Comparison of ENCODE assay signal across 32 mouse cellular contexts in genomic region chr16:5063472-5063871, GRCm38 (mm10). TPM values are rescaled to one million over a fixed set of nuclear protein-coding genes. Genes with fewer than 3 reads are reported as not detected.
"Had no signal": no experiment of that assay in that cellular context is flagged by ENCODE, and none has a peak within 500 bp of the region (broad histone marks: within the 10 kb centered on the region; RNA-seq: fewer than 3 reads in every experiment).

No protein-coding gene starts in this region.

- DNase-seq: gastrocnemius, postnatal 14 days; gastrocnemius, postnatal 36 days; heart, adult 18-20 months; heart, postnatal 10 days; heart, postnatal 4 days; kidney, adult 18-20 months; kidney, adult 8-10 months; kidney, postnatal 10 days; kidney, postnatal 25 days; kidney, postnatal 4 days; liver; liver, embryonic 13.5 days had no signal

- H3K4me3 ChIP-seq: heart, embryonic 10.5 days; heart, embryonic 12.5 days; hindbrain, embryonic 13.5 days; hindbrain, embryonic 15.5 days; intestine, embryonic 15.5 days; layer of hippocampus, adult 2 months; left cerebral cortex, adult 2 months; limb, embryonic 10.5 days; limb, embryonic 12.5 days; liver, embryonic 13.5 days; liver, embryonic 15.5 days had no signal

- H3K9me3 ChIP-seq: heart, embryonic 10.5 days; heart, embryonic 12.5 days; hindbrain, embryonic 13.5 days; hindbrain, embryonic 15.5 days; intestine, embryonic 15.5 days; limb, embryonic 10.5 days; limb, embryonic 12.5 days; liver, embryonic 13.5 days; liver, embryonic 15.5 days had no signal

- H3K27me3 ChIP-seq: heart, embryonic 12.5 days; hindbrain, embryonic 13.5 days; hindbrain, embryonic 15.5 days; intestine, embryonic 15.5 days; limb, embryonic 12.5 days; liver, embryonic 13.5 days; liver, embryonic 15.5 days had no signal

- H3K4me1 ChIP-seq: heart, embryonic 10.5 days; heart, embryonic 12.5 days; hindbrain, embryonic 13.5 days; hindbrain, embryonic 15.5 days; intestine, embryonic 15.5 days; limb, embryonic 10.5 days; limb, embryonic 12.5 days; liver, embryonic 13.5 days; liver, embryonic 15.5 days had no signal

- ATAC-seq: hindbrain, postnatal 0 days; intestine, embryonic 15.5 days; intestine, postnatal 0 days had no signal

RNA-seq across cellular contexts. Expression of gene Smim22, which starts 56.4 kb away (rescaled TPM):
- total RNA-seq: gastrocnemius, adult 18-20 months; gastrocnemius, adult 8-10 months; gastrocnemius, postnatal 14 days; gastrocnemius, postnatal 36 days; heart, adult 18-20 months; heart, adult 8-10 months; heart, postnatal 10 days; heart, postnatal 25 days; heart, postnatal 4 days; hindbrain, postnatal 0 days; layer of hippocampus, adult 2 months; layer of hippocampus, postnatal 10 days; layer of hippocampus, postnatal 25 days; left cerebral cortex, adult 2 months; left cerebral cortex, postnatal 14 days; left cerebral cortex, postnatal 36 days had no signal
